Mouse (Mus musculus) stomach, postnatal 0 days (tissue): ENCODE results near the gene Hist1h2af. TPM values are rescaled to one million over a fixed set of nuclear protein-coding genes. Genes with fewer than 3 reads are reported as not detected.
"Not testable (repeated sequence)": the region's sequence is repeated elsewhere in the genome, so short reads cannot be mapped to it uniquely, and the experiment has no call there.

Source experiments
- ATAC-seq: fragments of 200-750 bp; cut with Nextera tagmentation; 2 replicates; pipeline ENCODE4 v1.8.0; 2017; ENCODE audit not compliant: low FRiP score, low TSS enrichment
- DNase-seq: peaks from one replicate; pipeline ENCODE4 v3.0.0-alpha.2; 2016; ENCODE audit warnings: low spot score
- H3K27ac ChIP-seq: fragments of 300-500 bp; sonication (generic); replicated peaks from 2 replicates; pipeline ENCODE4 v1.5.1; 2014; ENCODE audit warnings: mild to moderate bottlenecking, control low read depth
- H3K27me3 ChIP-seq: fragments of 300-500 bp; sonication (generic); 2 replicates; pipeline ENCODE4 v1.6.1; 2014; ENCODE audit warnings: low read length; ENCODE audit not compliant: control insufficient read depth, insufficient read depth
- H3K36me3 ChIP-seq: fragments of 300-500 bp; sonication (generic); 2 replicates; pipeline ENCODE4 v1.6.1; 2014; ENCODE audit warnings: low read length, mixed read lengths; ENCODE audit not compliant: control insufficient read depth, insufficient read depth
- H3K4me1 ChIP-seq: fragments of 300-500 bp; sonication (generic); replicated peaks from 2 replicates; pipeline ENCODE4 v1.6.1; 2014; ENCODE audit warnings: antibody characterized with exemption; ENCODE audit not compliant: control insufficient read depth, insufficient read depth
- H3K4me2 ChIP-seq: fragments of 300-500 bp; sonication (generic); replicated peaks from 2 replicates; pipeline ENCODE4 v1.6.1; 2014; ENCODE audit warnings: low read depth, mild to moderate bottlenecking, control low read depth, moderate library complexity
- H3K4me3 ChIP-seq: fragments of 300-500 bp; sonication (generic); 2 replicates; pipeline ENCODE4 v1.5.1; 2014; ENCODE audit warnings: low read depth, low read length, control low read depth
- H3K9ac ChIP-seq: fragments of 300-500 bp; sonication (generic); 2 replicates; pipeline ENCODE4 v1.6.1; 2014; ENCODE audit warnings: mild to moderate bottlenecking, low read length, control low read depth, mixed read lengths
- H3K9me3 ChIP-seq: fragments of 300-500 bp; sonication (generic); 2 replicates; pipeline ENCODE4 v1.6.1; 2016; ENCODE audit warnings: low read length; ENCODE audit not compliant: control insufficient read depth
- CTCF ChIP-seq: IDR thresholded peaks from 2 replicates; pipeline ENCODE4 v1.5.1; 2016; ENCODE audit warnings: antibody characterized with exemption, low read depth, mild to moderate bottlenecking, moderate library complexity
- EP300 ChIP-seq: optimal IDR thresholded peaks from 2 replicates; pipeline ENCODE3; 2016; ENCODE audit warnings: antibody characterized with exemption
- WGBS: fragments of 180-500 bp; shearing (Covaris S2); extraction: QIAGEN DNeasy Blood & Tissue Kit; methylation state at CpG from one replicate; pipeline ENCODE4 v1.1.7; 2014; 5-methylcytosine and 5-hydroxymethylcytosine counted together
- polyA plus RNA-seq: library from polyadenylated mRNA; unstranded; fragments of >200 nt; fragmentation: Nextera tagmentation; extraction: Ambion mirVana; gene quantifications from 2 replicates; pipeline ENCODE4 v1.2.1, GENCODE M21; 2015

The Hist1h2af gene
- 4.5 and 8.9 TPM in 2 replicates for polyA plus RNA-seq

DNA sequence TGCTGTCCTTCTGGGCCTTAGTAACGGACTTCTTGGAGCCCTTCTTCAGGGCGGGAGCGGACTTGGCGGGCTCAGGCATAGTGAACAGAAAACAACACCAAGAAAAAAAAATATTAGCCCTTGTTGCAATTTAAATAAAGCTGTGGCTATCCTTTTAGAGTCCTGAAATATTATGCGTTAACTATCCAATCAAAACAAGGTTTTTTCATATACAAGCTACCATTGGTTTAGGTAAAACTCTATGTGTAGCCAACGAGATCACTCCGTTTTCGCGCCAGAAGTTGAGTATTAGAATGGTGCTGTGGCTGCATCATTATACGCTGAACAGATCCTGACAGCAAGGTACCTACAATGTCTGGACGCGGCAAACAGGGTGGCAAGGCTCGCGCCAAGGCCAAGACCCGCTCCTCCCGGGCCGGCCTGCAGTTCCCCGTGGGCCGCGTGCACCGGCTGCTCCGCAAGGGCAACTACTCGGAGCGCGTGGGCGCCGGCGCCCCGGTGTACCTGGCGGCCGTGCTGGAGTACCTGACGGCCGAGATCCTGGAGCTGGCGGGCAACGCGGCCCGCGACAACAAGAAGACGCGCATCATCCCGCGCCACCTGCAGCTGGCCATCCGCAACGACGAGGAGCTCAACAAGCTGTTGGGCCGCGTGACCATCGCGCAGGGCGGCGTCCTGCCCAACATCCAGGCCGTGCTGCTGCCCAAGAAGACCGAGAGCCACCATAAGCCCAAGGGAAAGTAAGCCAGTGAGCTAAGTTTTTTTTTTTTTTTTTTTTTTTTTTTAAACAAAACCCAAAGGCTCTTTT is at the start of gene Hist1h2af:
TSS of gene Hist1h2af (plus strand) at position 347 of the 808 bp plus-strand sequence.
- peak; percentile 72 for DNase-seq
- Histone ChIP-seq H3K4me2 (peak within 1 kb of the TSS; percentile 73), H3K27ac (peak within 1 kb of the TSS; percentile 74), H3K4me3 (peak within 1 kb of the TSS; percentile 45), H3K9ac (peak within 1 kb of the TSS; percentile 57)
- H3K27me3 ChIP-seq, H3K4me1 ChIP-seq, H3K36me3 ChIP-seq, H3K9me3 ChIP-seq: not testable (repeated sequence)
- under 1% methylated on average over 22 of the region's 53 CpGs for WGBS
- peak; percentile 2; the same call in 1 of the 2 replicates for TF ChIP-seq CTCF
- 0 out of 2 replicates have a peak, but pooled peaks have one; percentile 36 for ATAC-seq

GRCm38 (mm10) chr13:23485271-23485670 is 48.4 kb upstream of the Hist1h2af start:
- Histone ChIP-seq H3K9me3 (no peaks in the 10 kb centered on the region), H3K4me3 (no peak overlapping the region), H3K36me3 (no peaks in the 10 kb centered on the region), H3K4me2 (no peak overlapping the region), H3K27ac (no peak overlapping the region), H3K4me1 (no peaks in the 10 kb centered on the region), H3K27me3 (no peaks in the 10 kb centered on the region), H3K9ac (no peak overlapping the region)
- no peak for TF ChIP-seq EP300
- TF ChIP-seq CTCF = no peak
- ATAC-seq = no peak
- WGBS = 36% methylated on average over 5 of the region's 5 CpGs
- DNase-seq = no peak

DNA sequence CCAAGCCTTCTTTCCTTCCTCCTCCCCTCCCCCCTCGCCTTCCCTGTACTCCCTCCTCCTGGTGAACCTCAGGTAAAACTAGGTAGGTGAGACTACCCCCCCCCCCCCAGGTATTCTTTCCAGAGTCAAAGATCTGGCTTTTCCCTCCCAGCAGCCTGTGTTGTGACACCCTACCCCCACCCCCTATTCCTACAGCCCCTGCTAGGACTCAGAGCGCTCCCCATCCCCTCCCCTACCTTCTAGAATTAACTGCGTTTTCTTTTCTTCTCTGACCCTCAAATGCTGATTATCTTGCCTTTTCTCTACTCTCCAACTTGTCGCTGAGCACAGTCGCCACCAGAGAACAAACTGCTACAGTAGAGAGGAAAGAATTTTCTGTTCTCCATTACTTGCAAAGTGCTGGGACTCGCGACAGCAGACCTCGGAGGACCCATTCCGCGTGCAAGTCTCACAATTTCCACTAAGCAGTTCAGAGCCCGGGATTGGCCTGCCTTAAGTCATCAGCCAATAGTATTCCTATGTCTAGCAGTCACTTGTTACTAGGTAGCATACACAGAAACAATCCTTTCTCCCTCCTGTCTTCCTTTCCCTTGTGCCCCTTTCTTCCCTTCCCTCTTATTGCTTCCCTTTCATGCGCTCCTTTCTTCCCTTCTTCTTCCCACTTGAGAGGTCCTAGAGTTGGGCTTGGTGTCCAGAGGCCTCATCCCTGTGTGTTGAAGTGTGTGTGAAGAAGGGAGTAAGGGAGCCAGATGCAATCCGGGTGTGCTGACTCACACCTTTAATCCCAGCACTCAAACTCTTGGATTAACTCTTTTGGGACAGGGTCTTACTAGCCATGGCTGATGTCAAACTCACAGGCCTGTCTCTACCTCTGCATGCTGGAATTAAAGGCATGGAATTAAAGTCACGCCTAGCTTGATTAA is 45.0 kb upstream of the Hist1h2af start, which contains the start of gene Btn2a2:
TSS of gene Btn2a2 (minus strand) at position 458 of the 923 bp plus-strand sequence.
- Histone ChIP-seq H3K4me2 (peak within 1 kb of the TSS; percentile 54), H3K4me1 (no peaks in the 10 kb centered on the region), H3K27ac (no peak within 1 kb of the TSS), H3K27me3 (no peaks in the 10 kb centered on the region), H3K9me3 (no peaks in the 10 kb centered on the region), H3K4me3 (peak within 1 kb of the TSS; percentile 24), H3K9ac (no peak within 1 kb of the TSS), H3K36me3 (no peaks in the 10 kb centered on the region)
- TF ChIP-seq CTCF = no peak
- no peak for TF ChIP-seq EP300
- peak; percentile 64 for DNase-seq
- WGBS = 3% methylated on average over 13 of the region's 14 CpGs
- ATAC-seq = peak; percentile 96

- DNase-seq (no peak), ATAC-seq (no peak)
- Histone ChIP-seq H3K4me3 (no peak overlapping the region), H3K27ac (no peak overlapping the region), H3K27me3 (no peaks in the 10 kb centered on the region), H3K9me3 (no peaks in the 10 kb centered on the region), H3K4me2 (no peak overlapping the region), H3K36me3 (no peaks in the 10 kb centered on the region), H3K4me1 (no peaks in the 10 kb centered on the region), H3K9ac (no peak overlapping the region)
- no peak for TF ChIP-seq EP300
- TF ChIP-seq CTCF = no peak
- 43% methylated on average over 1 of the region's 1 CpGs for WGBS
These were observed 42.8 kb upstream of the Hist1h2af start for GRCm38 (mm10) chr13:23490863-23491262.

GRCm38 (mm10) chr13:23491263-23491662 is 42.4 kb upstream of the Hist1h2af start:
- H3K4me1 ChIP-seq = no peaks in the 10 kb centered on the region
- no peak overlapping the region for H3K4me2 ChIP-seq
- no peak for DNase-seq
- no peak overlapping the region for H3K27ac ChIP-seq
- no peaks in the 10 kb centered on the region for H3K27me3 ChIP-seq
- WGBS = 15% methylated on average over 1 of the region's 1 CpGs
- H3K9me3 ChIP-seq = no peaks in the 10 kb centered on the region
- H3K36me3 ChIP-seq = no peaks in the 10 kb centered on the region
- ATAC-seq = no peak
- H3K9ac ChIP-seq = no peak overlapping the region
- no peak overlapping the region for H3K4me3 ChIP-seq
- no peak for TF ChIP-seq CTCF
- TF ChIP-seq EP300 = no peak
